Mouse (Mus musculus): ENCODE measurements around the gene Tctex1d4.

The Tctex1d4 gene

DNA sequence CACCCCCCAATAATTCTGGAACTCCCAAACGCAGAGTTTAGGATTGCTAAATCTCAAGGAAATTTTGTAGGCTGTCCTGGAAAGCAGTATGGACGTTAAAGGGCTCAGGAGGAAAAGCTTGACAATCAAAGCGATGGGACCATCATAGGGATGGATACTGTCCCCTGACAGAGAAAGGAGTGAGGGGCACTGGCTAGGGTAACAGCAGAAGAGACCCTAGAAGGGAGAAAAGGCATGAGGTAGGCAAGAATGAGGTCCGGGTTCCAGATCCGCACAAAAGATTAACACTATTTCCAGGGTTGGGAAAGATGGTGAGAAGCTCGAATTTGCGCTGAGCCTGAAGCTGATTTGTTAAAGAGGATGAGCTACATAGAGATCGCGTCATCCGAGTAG, 6.5 kb upstream of the Tctex1d4 start:
- no peak for DNase-seq (ENCODE audit: low spot score in 2 of 2)

DNA sequence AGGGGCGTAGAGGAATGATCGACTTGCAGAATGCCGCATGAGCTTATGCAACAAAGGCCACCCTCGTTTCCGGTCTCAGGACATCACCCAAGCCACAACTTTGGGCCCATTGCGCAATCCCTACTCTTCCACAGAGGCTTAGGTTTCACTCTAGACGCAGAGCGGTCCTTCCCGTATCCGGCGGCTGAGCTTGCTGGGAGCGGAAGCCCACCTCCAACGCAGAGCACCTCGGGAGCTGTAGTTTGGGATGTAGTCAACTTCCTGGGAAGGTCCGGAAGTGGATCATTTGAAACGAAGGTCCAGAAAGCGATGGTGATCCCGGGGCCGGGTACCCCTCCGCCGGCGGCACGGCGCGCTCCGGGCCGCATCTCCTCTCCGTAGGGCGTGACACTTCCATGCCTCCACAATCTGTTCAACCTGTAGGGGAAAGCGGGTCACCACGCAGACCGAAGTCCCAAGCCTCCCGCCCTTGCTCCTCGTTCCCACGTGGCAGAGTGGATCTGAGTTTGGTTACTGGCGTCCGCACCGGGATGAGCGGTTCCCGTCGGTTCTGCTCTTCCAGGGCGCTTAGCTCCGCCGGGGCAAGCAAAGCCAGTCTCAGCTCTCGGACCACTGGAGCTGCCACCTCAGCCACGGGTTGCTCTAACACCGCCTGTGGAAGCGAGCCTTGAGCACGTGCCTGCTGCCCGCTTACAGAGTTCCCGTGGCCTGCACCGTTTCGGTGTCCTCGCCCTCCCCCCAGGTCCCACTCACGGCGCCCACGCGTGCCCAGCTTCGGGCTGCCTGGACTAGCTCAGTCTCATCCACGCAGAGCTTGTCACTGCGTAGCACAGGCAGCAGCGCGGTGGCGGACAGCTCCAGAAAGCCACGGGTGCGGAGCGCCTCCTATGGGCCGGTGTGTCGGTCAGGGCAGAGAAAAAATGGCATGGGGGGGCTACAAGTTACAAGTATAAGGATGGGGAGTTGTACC, 5.9 kb upstream of the Tctex1d4 start:
- peak; percentile 96 to 97 for DNase-seq (ENCODE audit: low spot score in 2 of 2)

DNA sequence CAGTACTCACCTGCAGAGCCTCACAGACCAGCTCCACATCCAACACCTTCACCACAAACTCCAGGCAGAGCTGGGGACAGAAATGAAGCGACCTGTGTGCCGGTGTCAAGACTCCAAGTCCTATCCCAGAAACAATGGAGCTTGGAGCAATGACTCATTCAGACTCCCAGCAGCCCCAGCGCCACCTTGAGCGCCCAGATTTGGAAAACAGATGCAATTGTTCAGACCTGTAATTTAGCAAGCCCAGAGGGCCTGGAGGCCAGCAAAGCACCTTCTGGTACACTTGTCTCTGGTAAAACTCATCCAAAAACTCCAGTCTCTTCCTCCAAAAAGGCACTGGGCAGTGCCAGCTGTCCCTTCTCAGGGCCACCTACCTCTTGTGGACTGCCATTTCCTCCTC, 4.4 kb upstream of the Tctex1d4 start:
- DNase-seq (ENCODE audit: low spot score in 2 of 2): peak in 1 of 2 experiments; percentile 21

DNA sequence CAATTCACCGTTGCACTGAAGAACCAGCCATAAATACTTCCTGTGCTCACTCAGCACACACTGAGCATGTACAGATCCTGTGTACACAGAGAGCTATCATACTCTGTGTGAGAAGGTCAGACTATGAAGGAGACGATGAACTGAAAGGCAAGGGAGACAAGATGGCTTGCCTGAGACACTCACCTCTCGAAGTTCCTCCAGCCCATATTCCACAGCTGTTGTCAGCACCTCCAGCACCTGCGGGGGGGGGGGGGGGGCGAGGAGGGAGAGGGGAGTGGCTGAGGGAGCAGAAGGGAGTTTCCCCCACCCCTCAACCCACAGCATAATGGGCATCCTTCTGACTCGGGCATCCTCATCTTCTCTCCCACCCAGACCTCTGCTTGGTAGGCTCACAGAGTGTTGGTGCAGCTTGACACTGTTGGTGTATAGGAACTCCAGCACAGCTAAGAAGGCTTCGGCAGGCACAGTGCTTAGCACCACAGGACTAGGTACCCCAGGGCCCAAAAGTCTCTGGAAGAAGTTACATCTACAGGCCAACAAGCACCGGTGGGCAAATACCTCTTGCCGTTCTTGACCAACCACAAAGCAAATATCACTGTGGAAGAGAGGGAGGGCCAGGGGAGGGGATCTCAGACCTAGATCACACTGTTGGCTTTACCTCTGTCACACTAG, 2.9 kb upstream of the Tctex1d4 start:
- peak in 1 of 2 experiments; percentile 15 for DNase-seq (ENCODE audit: low spot score in 2 of 2)

DNA sequence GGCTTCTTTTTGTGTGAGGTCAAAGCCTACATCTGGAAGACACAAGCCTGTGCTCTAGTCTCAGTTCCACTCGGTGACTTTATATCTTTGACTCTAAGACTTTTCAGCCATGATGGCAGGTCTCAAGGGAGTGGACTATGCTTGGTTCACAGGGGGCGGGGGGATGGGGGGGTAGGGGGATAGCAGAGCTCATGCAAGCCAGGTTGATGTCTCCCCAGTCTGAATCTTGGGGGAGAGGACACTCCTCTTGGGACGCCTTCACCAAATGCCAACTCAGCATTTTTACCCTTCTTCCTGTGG, 2.4 kb upstream of the Tctex1d4 start:
- no peak for DNase-seq (ENCODE audit: low spot score in 2 of 2)

DNA sequence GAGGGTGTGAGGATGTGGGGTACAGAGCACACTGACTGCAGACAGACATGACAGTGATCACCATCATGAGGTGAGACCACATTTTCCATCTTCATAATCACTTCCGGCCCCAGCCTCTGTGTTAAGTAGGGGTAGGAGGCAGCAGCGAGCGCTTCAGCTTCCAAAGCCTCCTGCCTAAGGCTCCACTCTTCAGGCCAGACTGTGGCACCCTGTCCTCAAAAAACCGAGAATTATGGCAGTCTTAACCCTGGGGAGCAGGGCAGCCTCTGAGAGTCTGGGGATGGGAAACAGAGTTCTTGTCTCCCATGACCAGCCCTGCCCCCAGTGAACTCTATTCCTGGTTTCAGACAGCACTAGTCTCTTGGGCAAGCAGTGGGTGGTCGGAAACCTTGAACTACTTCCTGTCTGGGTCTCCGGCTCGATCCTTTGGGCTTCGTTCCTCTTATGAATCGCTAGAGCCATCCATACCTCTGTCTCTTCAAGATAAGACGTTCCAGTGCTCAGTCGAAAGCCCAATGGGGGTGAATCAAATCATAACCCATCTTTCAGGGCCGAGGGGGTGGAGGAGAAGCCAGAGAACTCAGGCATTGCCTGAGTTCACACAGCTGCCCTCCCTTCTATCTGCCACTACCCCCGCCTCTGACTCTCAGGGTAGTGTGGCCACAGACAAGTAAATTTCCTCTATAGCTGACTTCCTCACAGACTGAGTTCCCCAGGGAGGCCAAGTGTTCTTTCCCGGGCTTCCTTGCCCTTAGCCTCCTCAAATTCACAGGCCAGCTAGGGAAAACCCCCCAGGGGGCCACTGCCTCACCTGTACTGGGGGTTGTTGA, 1.9 kb upstream of the Tctex1d4 start:
- DNase-seq (ENCODE audit: low spot score in 2 of 2): peak; percentile 60 to 69

DNA sequence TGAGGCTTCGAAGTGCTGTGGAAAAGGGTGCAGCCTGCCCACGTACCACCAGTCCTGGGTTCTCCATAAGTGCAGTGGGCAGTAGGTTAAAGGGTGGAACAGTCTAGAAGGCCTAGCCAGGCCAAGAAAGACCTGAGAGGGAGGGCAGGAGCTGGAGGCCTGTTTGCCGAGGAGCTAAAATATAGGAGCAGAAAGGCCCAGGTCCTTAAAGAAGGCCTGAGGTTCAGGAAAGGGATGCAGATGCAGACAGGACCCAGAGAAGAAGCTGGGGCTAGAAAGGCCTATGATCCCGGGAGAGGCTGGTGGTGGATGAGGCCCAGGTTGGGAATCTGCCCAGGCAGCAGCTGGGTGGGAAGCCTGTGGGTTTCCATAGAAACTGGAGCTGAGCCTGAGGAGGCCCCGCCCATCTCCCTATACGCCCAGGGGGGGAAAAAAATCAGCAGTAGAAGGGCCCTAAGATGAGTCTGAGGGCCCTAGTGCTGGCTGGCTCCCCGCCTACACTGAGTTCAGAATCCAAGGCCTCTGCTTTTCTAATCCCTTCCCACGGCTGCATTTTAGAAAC, 1.2 kb upstream of the Tctex1d4 start, which contains the start of gene Btbd19:
Gene Btbd19 (minus strand): TSS at position 378 of the 562 bp plus-strand sequence.
- DNase-seq (ENCODE audit: low spot score in 2 of 2): peak; percentile 90 to 92

DNA sequence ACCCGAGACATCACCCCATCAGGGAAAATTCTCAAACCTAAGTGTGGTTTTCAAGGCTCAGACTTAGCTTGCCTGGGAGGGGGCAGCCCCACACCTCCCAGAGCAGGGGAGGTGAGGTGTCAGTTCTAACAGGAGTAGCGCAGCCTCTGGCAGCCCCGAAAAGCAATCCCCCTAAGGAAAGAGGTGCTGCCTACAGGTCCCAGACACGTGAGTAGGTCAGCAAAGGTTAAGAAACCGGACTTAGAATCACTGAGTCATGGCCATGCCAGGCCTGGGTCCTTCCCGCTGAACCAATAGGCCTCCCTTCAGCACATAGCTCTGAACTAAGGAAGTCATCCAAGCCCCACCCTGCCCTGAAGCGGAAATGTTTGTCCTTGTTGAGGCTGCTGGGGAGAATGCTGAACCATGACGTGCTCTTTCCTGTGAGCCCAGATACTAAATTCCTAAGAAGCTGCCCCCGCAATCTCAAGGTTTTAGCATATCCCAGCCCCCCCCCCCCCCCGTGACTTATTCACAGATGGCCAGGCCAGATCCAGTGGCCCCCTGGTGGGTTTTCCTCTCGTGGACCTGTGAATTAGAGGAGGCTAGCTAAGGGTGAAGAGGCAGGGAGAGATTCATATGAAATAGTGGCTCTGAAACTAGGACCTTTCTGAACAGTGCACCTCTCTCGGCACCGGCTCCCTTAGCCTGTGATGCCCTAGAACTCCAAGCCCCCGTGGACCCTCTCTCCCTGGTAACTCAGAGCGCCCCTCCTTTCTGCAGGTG, 502 bp upstream of the Tctex1d4 start:
- DNase-seq (ENCODE audit: low spot score in 2 of 2): peak; percentile 57 to 65

DNA sequence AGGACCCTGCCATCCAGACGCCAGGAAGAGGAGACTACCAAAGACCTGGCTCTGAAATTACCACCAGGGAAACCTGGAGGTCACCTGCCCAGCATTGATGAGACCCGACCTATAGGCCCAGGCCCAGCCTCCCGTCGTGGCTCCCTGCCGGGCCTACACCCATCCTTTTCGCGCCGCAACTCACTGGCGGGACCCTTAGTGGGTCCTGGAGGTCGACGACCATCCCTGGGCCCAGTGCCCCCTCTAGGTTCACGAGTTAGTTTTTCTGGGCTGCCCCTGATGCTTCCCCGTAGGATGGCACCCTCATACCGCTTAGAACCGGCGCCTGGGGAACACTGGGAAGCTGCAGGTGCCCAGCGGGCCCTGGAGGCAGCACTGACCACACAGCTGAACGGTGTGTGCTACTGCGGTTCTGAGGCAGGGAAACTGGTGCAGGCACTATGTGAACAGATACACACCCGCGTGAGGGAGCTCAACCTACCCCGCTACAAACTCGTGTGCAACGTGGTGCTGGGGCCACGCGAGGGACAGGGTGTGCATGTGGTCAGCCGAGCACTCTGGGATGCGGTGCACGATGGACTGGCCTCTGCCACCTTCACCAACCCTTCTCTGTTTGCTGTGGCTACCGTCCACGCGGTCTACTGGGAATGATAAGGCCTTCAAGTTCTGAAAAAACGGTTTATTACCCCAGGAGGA, 1.5 kb downstream of the Tctex1d4 start:
- DNase-seq (ENCODE audit: low spot score in 2 of 2): peak in 1 of 2 experiments; percentile 27

DNA sequence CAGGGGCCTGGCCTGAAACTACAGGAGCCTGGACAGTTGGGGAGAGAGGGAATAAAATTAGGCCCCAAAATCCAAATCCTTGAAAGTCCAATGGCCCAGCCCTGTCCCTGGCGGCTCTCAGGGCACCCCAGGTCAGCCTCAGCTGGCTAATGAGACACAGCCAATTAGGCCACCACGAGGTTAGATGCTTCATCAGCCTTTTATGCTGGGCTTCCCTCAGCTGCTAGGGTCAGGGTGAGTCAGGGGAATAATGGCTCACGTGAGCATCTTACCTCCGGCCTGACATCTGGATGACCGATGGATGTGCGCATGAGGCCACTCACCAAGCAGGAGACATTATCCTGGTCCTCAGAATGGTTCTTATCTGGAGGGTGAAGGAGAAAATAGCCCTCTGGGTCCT, 4.2 kb downstream of the Tctex1d4 start:
- peak in 1 of 2 experiments; percentile 22 for DNase-seq (ENCODE audit: low spot score in 2 of 2)

DNA sequence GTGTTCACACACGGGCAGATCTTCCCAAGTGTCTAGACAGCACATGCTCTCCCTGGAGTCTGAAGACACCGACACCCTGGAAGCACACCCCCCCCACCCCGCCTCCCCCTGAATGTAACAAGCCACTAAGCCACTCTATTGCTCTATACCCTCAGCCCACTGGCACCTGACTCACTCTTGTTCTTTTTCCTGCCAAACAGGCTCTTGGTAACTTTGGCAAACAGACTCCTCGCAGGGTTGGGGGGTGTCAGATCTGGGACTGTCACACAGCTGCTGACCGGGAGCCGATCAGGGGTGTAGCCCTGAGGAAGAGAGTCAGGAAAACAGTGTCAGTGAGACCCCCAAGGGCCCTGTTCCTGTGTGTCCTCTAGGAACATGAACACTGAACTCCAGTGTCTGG, 4.6 kb downstream of the Tctex1d4 start:
- peak in 1 of 2 experiments; percentile 17 for DNase-seq (ENCODE audit: low spot score in 2 of 2)

DNA sequence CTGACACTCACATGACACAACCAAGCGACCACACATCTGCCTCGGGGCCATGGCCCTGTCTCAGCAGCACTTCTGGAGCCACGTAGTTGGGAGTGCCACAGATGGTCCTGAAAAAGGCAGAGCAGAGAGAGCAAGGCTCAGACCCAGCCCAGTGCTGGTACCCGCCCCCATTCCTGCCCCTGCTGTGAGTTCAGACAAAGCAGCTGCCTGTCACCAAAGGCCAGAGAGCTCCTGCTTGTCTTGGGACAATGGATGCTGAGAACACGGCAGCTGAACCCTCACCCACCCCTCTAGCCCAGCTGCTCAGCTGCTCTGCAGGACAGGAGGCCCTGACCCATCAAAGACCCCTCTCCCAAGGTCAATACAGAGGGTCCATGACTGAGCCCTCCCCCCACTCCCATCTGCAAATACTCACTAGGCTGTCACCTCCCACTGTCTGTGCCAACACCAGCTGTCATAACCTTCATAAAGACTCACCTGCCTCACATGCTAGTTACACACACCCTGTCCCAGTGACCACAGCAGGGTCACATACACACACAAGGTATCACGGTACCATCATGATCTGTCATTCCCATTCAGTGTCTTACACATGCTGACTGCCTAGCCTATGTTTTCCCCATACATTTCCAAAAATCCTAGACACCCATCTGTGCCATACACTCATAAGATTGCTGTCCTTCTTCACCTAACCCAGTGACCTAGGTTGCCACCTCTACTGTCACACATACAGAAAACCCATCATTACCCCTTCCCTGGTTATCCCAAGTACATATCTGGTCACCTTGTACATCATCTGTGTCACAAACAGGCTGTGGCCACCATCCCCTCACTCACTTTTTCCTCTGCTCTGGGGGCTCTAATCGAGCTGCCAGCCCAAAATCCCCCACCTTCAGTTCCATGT, 5.5 kb downstream of the Tctex1d4 start:
- no peak for DNase-seq (ENCODE audit: low spot score in 2 of 2)

DNA sequence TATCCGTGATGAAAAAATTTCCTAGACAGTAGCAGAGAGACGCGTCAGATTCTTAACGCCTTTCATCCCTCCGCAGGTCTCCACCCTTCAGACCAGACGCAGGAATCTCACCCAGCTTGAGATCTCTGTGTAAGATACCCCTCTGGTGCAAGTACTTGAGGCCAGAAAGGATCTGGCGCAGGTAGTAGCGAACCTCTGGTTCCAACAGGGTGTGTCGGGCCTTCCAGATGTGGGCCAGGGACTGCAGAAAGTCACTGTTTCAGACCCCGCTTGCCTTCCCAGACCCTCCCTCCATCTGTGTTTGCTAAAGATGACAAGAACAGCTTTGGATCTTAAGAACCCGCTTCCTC, 6.2 kb downstream of the Tctex1d4 start:
- DNase-seq (ENCODE audit: low spot score in 2 of 2): no peak

DNA sequence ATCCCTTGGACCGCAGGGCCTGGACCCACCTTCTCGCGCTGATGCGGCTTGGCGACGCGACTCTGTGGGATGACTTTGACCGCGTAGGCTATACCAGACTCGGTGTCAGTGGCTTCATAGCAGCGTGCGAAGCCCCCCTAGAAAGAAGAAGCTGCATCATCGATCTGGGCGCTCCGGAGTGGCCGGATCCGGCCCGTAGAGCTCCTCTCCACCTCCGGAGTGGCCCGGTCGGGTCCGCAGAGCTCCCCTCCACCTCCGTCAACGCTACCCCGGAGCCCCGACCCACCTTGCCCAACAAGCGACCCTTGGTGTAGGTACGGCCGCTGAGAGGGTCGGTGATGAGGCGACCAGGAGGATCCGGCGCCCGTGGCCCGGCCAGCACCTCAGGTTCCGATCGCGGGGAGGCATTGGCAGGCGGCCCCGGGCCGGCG, 6.8 kb downstream of the Tctex1d4 start:
- DNase-seq (ENCODE audit: low spot score in 2 of 2): no peak

DNA sequence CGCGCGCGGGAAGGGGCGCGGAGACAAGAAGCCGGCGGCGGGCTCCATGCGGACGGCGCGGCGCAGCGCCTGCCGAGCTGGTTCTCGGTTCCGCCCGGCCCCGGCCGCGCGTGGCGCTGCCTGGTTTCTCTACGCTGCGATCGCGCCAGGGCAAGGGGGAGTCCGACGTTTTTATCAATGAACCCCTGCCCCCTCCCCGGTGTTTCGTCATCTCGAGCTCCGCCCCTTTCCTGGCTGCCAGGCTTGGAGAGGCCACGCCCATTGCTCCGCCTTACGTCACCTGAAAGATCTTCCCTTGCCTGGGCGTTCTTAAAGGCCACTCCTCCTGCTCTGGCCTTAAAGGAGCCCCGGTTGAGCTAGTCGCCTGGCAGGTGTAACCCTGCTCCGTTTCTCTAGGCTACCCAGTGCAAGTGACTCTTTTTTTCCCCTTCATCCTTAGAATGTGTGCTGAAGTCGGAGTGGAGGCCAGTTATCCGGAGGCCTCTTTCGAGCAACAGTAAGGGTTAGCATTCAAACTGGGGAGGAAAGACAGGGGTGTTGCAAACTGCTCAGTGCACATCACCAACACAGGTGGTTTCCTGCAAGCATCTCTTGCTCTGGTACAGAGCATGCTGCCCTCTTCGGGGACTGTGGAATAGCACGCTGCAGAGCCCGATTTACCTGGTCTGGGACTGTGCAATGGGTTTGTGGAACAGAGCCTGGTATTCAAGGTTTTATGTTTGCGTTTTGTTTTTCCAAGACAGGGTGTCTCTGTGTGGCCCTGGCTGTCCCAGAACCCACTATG, 7.4 kb downstream of the Tctex1d4 start, which contains the start of gene Plk3:
Gene Plk3 (minus strand): TSS at position 147 of the 784 bp plus-strand sequence.
- peak; percentile 98 for DNase-seq (ENCODE audit: low spot score in 2 of 2)

DNA sequence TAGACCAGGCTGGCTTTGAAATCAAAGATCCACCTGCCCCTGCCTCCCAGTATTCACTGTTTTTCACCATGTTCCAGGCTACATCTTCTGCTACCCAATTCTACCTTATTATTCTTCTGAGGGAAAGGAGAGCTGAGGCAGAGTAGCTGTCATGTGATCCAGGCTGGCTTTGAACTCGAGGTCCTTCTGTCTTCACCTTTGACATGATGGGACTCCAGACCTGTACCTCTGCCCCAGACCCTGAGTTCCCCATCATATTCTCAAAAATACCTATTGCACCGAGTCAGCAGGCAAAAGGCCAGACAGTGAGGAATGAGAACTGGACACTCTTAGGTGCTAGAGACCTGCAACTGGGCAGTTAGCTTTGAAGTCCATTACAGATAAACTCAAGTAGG, 8.0 kb downstream of the Tctex1d4 start:
- DNase-seq (ENCODE audit: low spot score in 2 of 2): peak in 1 of 2 experiments; percentile 33

DNA sequence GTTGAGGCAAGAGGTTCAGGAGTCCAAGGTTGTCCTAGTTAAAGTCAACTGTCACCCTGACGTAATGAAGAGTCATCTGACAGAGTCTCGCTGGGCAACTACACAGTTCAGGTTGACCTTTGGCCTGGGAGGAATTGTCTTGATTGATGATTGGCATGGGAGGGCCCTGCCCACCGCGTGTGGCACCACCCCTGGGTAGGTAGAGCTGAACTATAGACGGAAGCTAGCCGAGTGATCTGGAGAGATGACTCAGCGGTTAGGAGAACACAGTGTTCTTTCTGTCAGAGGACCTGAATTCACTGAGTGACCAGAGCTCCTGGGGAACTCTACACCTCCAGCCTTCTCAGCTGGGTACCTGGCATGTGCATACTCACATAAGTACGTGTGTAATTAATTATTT, 9.4 kb downstream of the Tctex1d4 start:
- no peak for DNase-seq (ENCODE audit: low spot score in 2 of 2)
